Mouse (Mus musculus): ENCODE measurements around the gene Vgf.

The Vgf gene

GRCm38 (mm10) chr5:137072079-137072960 lies 46.1 kb downstream of the Vgf start, which contains the start of gene Serpine1:
Gene Serpine1, minus strand, starts transcription at chr5:137072268.
- peak; percentile 67 for DNase-seq (ENCODE audit: low spot score)

- no peak for DNase-seq (ENCODE audit: low spot score)
Observed at GRCm38 (mm10) chr5:137073141-137073540, 46.9 kb downstream of the Vgf start.

- no peak for DNase-seq (ENCODE audit: low spot score)
Observed at GRCm38 (mm10) chr5:137074191-137074651, 48.0 kb downstream of the Vgf start.

GRCm38 (mm10) chr5:137075726-137076125 lies 49.5 kb downstream of the Vgf start:
- no peak for DNase-seq (ENCODE audit: low spot score)

GRCm38 (mm10) chr5:137076191-137076930 lies 50.2 kb downstream of the Vgf start:
- peak; percentile 21 for DNase-seq (ENCODE audit: low spot score)

GRCm38 (mm10) chr5:137077187-137077586 lies 51.0 kb downstream of the Vgf start:
- no peak for DNase-seq (ENCODE audit: low spot score)

- DNase-seq (ENCODE audit: low spot score): no peak
Observed at GRCm38 (mm10) chr5:137078041-137078440, 51.8 kb downstream of the Vgf start.

GRCm38 (mm10) chr5:137078616-137079015 lies 52.4 kb downstream of the Vgf start:
- no peak for DNase-seq (ENCODE audit: low spot score)

- DNase-seq (ENCODE audit: low spot score): no peak
Observed at GRCm38 (mm10) chr5:137079849-137080248, 53.7 kb downstream of the Vgf start.

Data from urinary bladder, postnatal 25 days (tissue).